Mouse (Mus musculus): ENCODE measurements around the gene Ube3a.

DNA sequence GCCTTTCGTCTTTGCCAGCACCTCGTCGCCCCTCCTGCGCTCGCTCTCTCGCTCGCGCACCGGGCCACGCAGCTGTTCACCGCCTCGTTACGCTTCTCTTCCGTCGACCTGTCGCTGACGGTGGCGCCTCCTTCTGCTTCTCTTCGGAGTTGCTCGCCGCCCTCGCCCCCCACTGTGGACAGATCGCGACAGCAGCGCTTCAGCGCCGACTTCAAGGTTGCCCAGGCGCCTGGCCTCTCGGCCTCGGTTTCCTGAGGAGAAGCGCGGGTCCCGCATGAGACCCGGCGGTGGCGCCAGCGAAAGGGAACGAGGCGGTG lies 274 bp downstream of the Ube3a start:
- peak; percentile 66 for TF ChIP-seq CTCF (IDR thresholded peaks at IDR 0.05; ENCODE audit: low read depth)
- TF ChIP-seq EP300 (optimal IDR thresholded peaks at IDR 0.05): no peak

Measured in stomach, postnatal 0 days (tissue).